Mouse (Mus musculus): ENCODE results near the gene Coro1b.

DNA sequence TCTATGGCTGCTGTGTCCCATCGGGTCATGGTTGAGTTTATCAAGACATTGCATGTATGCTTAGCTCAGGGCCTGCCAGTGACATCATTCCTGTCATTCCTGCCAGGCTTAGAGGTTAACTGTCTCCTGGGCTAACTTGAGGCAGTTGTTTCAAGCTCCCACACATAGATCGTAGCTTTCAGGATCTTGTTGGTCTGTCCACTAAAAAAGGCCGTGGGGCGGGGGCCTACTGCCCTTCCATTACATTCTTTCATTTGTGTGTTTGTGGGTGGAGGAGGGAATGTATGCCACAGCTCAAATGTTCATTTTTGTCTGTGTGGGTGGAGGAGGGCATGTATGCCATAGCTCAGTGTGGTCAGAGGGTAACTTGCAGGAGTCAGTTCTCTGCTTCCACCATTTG, 18.3 kb upstream of the Coro1b start:
- TF ChIP-seq POLR2A (IDR thresholded peaks at IDR 0.05; ENCODE audit: borderline replicate concordance, control insufficient read depth, low read depth, low read length) (no peak), CTCF (IDR thresholded peaks at IDR 0.05; ENCODE audit: control insufficient read depth, insufficient read depth, low read length) (no peak)

All from bone marrow, adult 2 months (tissue).